Mouse (Mus musculus) limb, embryonic 14.5 days (tissue): Measurements from ENCODE around the gene Tbcb. TPM values are rescaled to one million over a fixed set of nuclear protein-coding genes. Genes with fewer than 3 reads are reported as not detected.
A peak's percentile ranks its signal among the peaks of the same experiment; 100 is the strongest.
"Not testable (repeated sequence)": the region's sequence is repeated elsewhere in the genome, so short reads cannot be mapped to it uniquely, and the experiment has no call there.

ENCODE experiments used
- ATAC-seq: fragments of 200-750 bp; cut with Nextera tagmentation; 2 replicates; pipeline ENCODE4 v1.8.0; 2017; ENCODE audit warnings: low read depth, moderate number of reproducible peaks, moderate TSS enrichment; ENCODE audit not compliant: low FRiP score
- DNase-seq: peaks from one replicate; pipeline ENCODE4 v3.0.0-alpha.2; 2015; ENCODE audit warnings: low spot score
- H3K27ac ChIP-seq: fragments of 300-500 bp; sonication (generic); replicated peaks from 2 replicates; pipeline ENCODE4 v1.5.1; 2014; ENCODE audit warnings: low read depth, mild to moderate bottlenecking, low read length, moderate library complexity, mixed read lengths
- H3K27me3 ChIP-seq: fragments of 300-500 bp; sonication (generic); 2 replicates; pipeline ENCODE4 v1.6.1; 2014; ENCODE audit warnings: low read length, mixed read lengths; ENCODE audit not compliant: control insufficient read depth, insufficient read depth
- H3K36me3 ChIP-seq: fragments of 300-500 bp; sonication (generic); 2 replicates; pipeline ENCODE4 v1.6.1; 2014; ENCODE audit warnings: mild to moderate bottlenecking, low read length, moderate library complexity, mixed read lengths; ENCODE audit not compliant: control insufficient read depth, insufficient read depth
- H3K4me1 ChIP-seq: fragments of 300-500 bp; sonication (generic); 2 replicates; pipeline ENCODE4 v1.6.1; 2014; ENCODE audit warnings: antibody characterized with exemption, low read length, mixed read lengths; ENCODE audit not compliant: control insufficient read depth, insufficient read depth
- H3K4me2 ChIP-seq: fragments of 300-500 bp; sonication (generic); replicated peaks from 2 replicates; pipeline ENCODE4 v1.6.1; 2014; ENCODE audit warnings: low read depth, mild to moderate bottlenecking, low read length, moderate library complexity; ENCODE audit not compliant: severe bottlenecking
- H3K4me3 ChIP-seq: fragments of 300-500 bp; sonication (generic); replicated peaks from 2 replicates; pipeline ENCODE4 v1.5.1; 2014; ENCODE audit warnings: low read length
- H3K9ac ChIP-seq: fragments of 300-500 bp; sonication (generic); 2 replicates; pipeline ENCODE4 v1.6.1; 2014; ENCODE audit warnings: mild to moderate bottlenecking, low read depth, low read length, moderate library complexity; ENCODE audit not compliant: severe bottlenecking
- H3K9me3 ChIP-seq: fragments of 300-500 bp; sonication (generic); 2 replicates; pipeline ENCODE4 v1.6.1; 2016; ENCODE audit warnings: low read length; ENCODE audit not compliant: control insufficient read depth
- POLR2A ChIP-seq: fragments of 200-500 bp; IDR thresholded peaks from 2 replicates; pipeline ENCODE4 v1.8.0; 2012; ENCODE audit warnings: inconsistent platforms, mild to moderate bottlenecking, moderate library complexity, borderline replicate concordance; ENCODE audit not compliant: insufficient read depth, insufficient read length; ENCODE audit errors: extremely low read depth
- WGBS: fragments of 180-500 bp; shearing (Covaris S2); extraction: QIAGEN DNeasy Blood & Tissue Kit; methylation state at CpG from one replicate; pipeline ENCODE4 v1.1.7; 2014; 5-methylcytosine and 5-hydroxymethylcytosine counted together
- polyA plus RNA-seq, 2 experiments: library from polyadenylated mRNA; depleted of rRNA in 1 of 2; stranded (reverse) in 1 of 2; unstranded in 1 of 2; fragments of >200 nt; fragmentation: Nextera tagmentation in 1 of 2; extraction: Ambion mirVana in 1 of 2; gene quantifications; 2 replicates each; pipeline versions ENCODE4 v1.2.1 to v1.2.3; 2012 to 2014

Tbcb gene
- polyA plus RNA-seq, 2 experiments, result 90.3 to 185 TPM

GRCm38 (mm10) chr7:30188344-30189115, 43.5 kb downstream of the Tbcb start:
- DNase-seq, result no peak
- Histone ChIP-seq H3K4me1 (peaks cover 15% of the 10 kb centered on the region), H3K36me3 (peaks cover 70% of the 10 kb centered on the region), H3K27ac (no peak overlapping the region), H3K27me3 (no peaks in the 10 kb centered on the region), H3K9me3 (no peaks in the 10 kb centered on the region), H3K9ac (no peak overlapping the region), H3K4me3 (no peak overlapping the region), H3K4me2 (no peak overlapping the region)
- ATAC-seq, result no peak
- TF ChIP-seq POLR2A, result no peak
- 69% methylated on average over 12 of the region's 12 CpGs for WGBS

GRCm38 (mm10) chr7:30184641-30185348, 47.3 kb downstream of the Tbcb start:
- H3K36me3 ChIP-seq, result peaks cover 41% of the 10 kb centered on the region
- no peaks in the 10 kb centered on the region for H3K27me3 ChIP-seq
- H3K4me2 ChIP-seq, result no peak overlapping the region
- 66% methylated on average over 13 of the region's 13 CpGs for WGBS
- no peak for TF ChIP-seq POLR2A
- no peak for DNase-seq
- H3K9me3 ChIP-seq, result no peaks in the 10 kb centered on the region
- peaks cover 5% of the 10 kb centered on the region; the same call in 1 of the 2 replicates for H3K4me1 ChIP-seq
- no peak overlapping the region for H3K4me3 ChIP-seq
- no peak overlapping the region for H3K27ac ChIP-seq
- ATAC-seq, result no peak
- no peak overlapping the region for H3K9ac ChIP-seq

GRCm38 (mm10) chr7:30183879-30184289, 48.2 kb downstream of the Tbcb start, which contains the start of gene Cox7a1:
TSS of gene Cox7a1 (plus strand) at chr7:30184144.
- Histone ChIP-seq H3K4me1 (peaks cover 5% of the 10 kb centered on the region; the same call in 1 of the 2 replicates), H3K36me3 (peaks cover 37% of the 10 kb centered on the region), H3K9ac (no peak within 1 kb of the TSS), H3K9me3 (no peaks in the 10 kb centered on the region), H3K4me2 (peak within 1 kb of the TSS; percentile 18; the same call in 1 of the 2 replicates), H3K4me3 (no peak within 1 kb of the TSS), H3K27me3 (no peaks in the 10 kb centered on the region), H3K27ac (no peak within 1 kb of the TSS)
- no peak for TF ChIP-seq POLR2A
- ATAC-seq, result 0 out of 2 replicates have a peak, but pooled peaks have one; percentile 14
- WGBS, result 5% methylated on average over 10 of the region's 11 CpGs
- DNase-seq, result peak; percentile 66

GRCm38 (mm10) chr7:30183189-30183588, 48.9 kb downstream of the Tbcb start:
- 75% methylated on average over 7 of the region's 7 CpGs for WGBS
- H3K27ac ChIP-seq, ATAC-seq, H3K4me3 ChIP-seq, H3K4me2 ChIP-seq, H3K9me3 ChIP-seq, H3K4me1 ChIP-seq, H3K9ac ChIP-seq, DNase-seq, H3K27me3 ChIP-seq: not testable (repeated sequence)
- peaks cover 37% of the 10 kb centered on the region for H3K36me3 ChIP-seq

- ATAC-seq, result not testable (repeated sequence)
Measured at GRCm38 (mm10) chr7:30181929-30182328, 50.1 kb downstream of the Tbcb start.

More at GRCm38 (mm10) chr7:30181929-30182328, 50.1 kb downstream of the Tbcb start:
- not testable (repeated sequence) for H3K4me3 ChIP-seq, H3K9ac ChIP-seq, DNase-seq, H3K9me3 ChIP-seq, H3K4me2 ChIP-seq, H3K27ac ChIP-seq, H3K27me3 ChIP-seq, H3K4me1 ChIP-seq
- peaks cover 35% of the 10 kb centered on the region for H3K36me3 ChIP-seq
- 91% methylated on average over 9 of the region's 10 CpGs for WGBS
